Mouse (Mus musculus) embryonic fibroblast, embryonic 13.5 days (primary cell): ENCODE data around the gene Ano2.

Source experiments
- CTCF ChIP-seq: IDR thresholded peaks from 2 replicates; pipeline ENCODE4 v1.5.1; 2011; ENCODE audit warnings: mild to moderate bottlenecking, control low read depth, low read length, moderate library complexity, borderline replicate concordance; ENCODE audit not compliant: insufficient read depth
- POLR2A ChIP-seq: IDR thresholded peaks from 2 replicates; pipeline ENCODE4 v1.6.1; 2011; ENCODE audit warnings: low read depth, mild to moderate bottlenecking, control low read depth, low read length, moderate library complexity

GRCm38 (mm10) chr6:125992731-125993130 lies 302.5 kb downstream of the Ano2 start:
- no peak for TF ChIP-seq CTCF
- TF ChIP-seq POLR2A, result no peak
